Mouse (Mus musculus) erythroblast, embryonic 14.5 days (primary cell): ENCODE results near the gene Gm20817. TPM values are rescaled to one million over a fixed set of nuclear protein-coding genes. Genes with fewer than 3 reads are reported as not detected.
"Not testable (repeated sequence)": the region's sequence is repeated elsewhere in the genome, so short reads cannot be mapped to it uniquely, and the experiment has no call there.

Experiments
- H3K27me3 ChIP-seq: 2 replicates; pipeline ENCODE4 v1.6.1; 2012; ENCODE audit warnings: inconsistent platforms; ENCODE audit not compliant: control insufficient read depth
- H3K36me3 ChIP-seq: 2 replicates; pipeline ENCODE4 v1.6.1; 2012; ENCODE audit warnings: mild to moderate bottlenecking, inconsistent platforms; ENCODE audit not compliant: control insufficient read depth
- H3K4me1 ChIP-seq: 2 replicates; pipeline ENCODE4 v1.6.1; 2012; ENCODE audit warnings: inconsistent platforms; ENCODE audit not compliant: control insufficient read depth
- H3K4me3 ChIP-seq: replicated peaks from 2 replicates; pipeline ENCODE3; 2012; ENCODE audit warnings: moderate library complexity, mild to moderate bottlenecking, inconsistent platforms
- H3K9me3 ChIP-seq: 2 replicates; pipeline ENCODE4 v1.6.1; 2012; ENCODE audit warnings: low read length, inconsistent platforms, mixed read lengths; ENCODE audit not compliant: control insufficient read depth
- polyA plus RNA-seq: library from polyadenylated mRNA; stranded (reverse); fragments of >175 nt; gene quantifications from 2 replicates; pipeline ENCODE4 v1.2.3, GENCODE M21; 2012

Gene Gm20817
- polyA plus RNA-seq = not detected in 2 replicates

GRCm38 (mm10) chrY:68832628-68833027, at the start of gene Gm20817:
Gene Gm20817 (minus strand): TSS chrY:68832728.
- not testable (repeated sequence) for H3K4me1 ChIP-seq, H3K9me3 ChIP-seq, H3K27me3 ChIP-seq, H3K36me3 ChIP-seq, H3K4me3 ChIP-seq
